Mouse (Mus musculus) left cerebral cortex, adult 9 months (tissue): ENCODE data around the gene Sdha.

Experiments used
- DNase-seq, 2 experiments: peaks; one replicate each; pipeline ENCODE4 v3.0.0; 2022; ENCODE audit warnings: low spot score in 2 of 2

Gene Sdha

GRCm38 (mm10) chr13:74302050-74303037, 47.7 kb downstream of the Sdha start:
- DNase-seq = no peak

GRCm38 (mm10) chr13:74301607-74301984, 48.5 kb downstream of the Sdha start:
- no peak for DNase-seq

GRCm38 (mm10) chr13:74300925-74301606, 49.0 kb downstream of the Sdha start:
- peak in 1 of 2 experiments; percentile 77 for DNase-seq

- DNase-seq = no peak
These were observed 53.7 kb downstream of the Sdha start for GRCm38 (mm10) chr13:74296376-74296775.

- DNase-seq = peak in 1 of 2 experiments; percentile 5
These were observed 57.9 kb downstream of the Sdha start, which contains the start of gene Ahrr for GRCm38 (mm10) chr13:74292167-74292566. Ahrr (minus strand) TSS chr13:74292331.

- DNase-seq = no peak
These were observed 60.4 kb downstream of the Sdha start for GRCm38 (mm10) chr13:74289646-74290045.

- no peak for DNase-seq
These were observed 67.8 kb downstream of the Sdha start for GRCm38 (mm10) chr13:74282299-74282698.

GRCm38 (mm10) chr13:74275726-74276125, 74.4 kb downstream of the Sdha start:
- DNase-seq = no peak
